Comparison of ENCODE assay signal across 8 mouse cellular contexts in genomic region chr11:109560793-109561257, GRCm38 (mm10). TPM values are rescaled to one million over a fixed set of nuclear protein-coding genes. Genes with fewer than 3 reads are reported as not detected.
DNase-seq lines count a peak whose midpoint lies in the region; ATAC-seq lines count a peak whose summit lies in the region.

No protein-coding gene starts in this region.

- peak overlapping the region; percentile 72 for H3K27ac ChIP-seq in liver, embryonic 15.5 days (replicated peaks)

- no peaks in the 10 kb centered on the region for H3K9me3 ChIP-seq in liver, embryonic 15.5 days (replicated peaks)

- no peaks in the 10 kb centered on the region for H3K36me3 ChIP-seq in liver, embryonic 15.5 days (replicated peaks)

- intact Hi-C loops in heart, postnatal 10 days (cut with DNase I): loop anchor here (2.0 kb wide), 1 partner anchor 116 kb away; no protein-coding TSS in a partner anchor

- H3K4me1 ChIP-seq in liver, embryonic 15.5 days (replicated peaks): peaks cover 66% of the 10 kb centered on the region

- WGBS in liver, embryonic 15.5 days (ENCODE audit: insufficient replicate concordance): 5% methylated on average over 9 of the region's 9 CpGs

- H3K9ac ChIP-seq in liver, embryonic 15.5 days: no peak overlapping the region

- H3K4me3 ChIP-seq in liver, embryonic 15.5 days (replicated peaks): no peak overlapping the region

- H3K4me2 ChIP-seq in liver, embryonic 15.5 days: 0 out of 2 replicates have a peak overlapping the region, but pooled peaks have one; percentile 0

- H3K27me3 ChIP-seq in liver, embryonic 15.5 days: no peaks in the 10 kb centered on the region

- DNase-seq in gastrocnemius, postnatal 25 days: peak; percentile 44
- DNase-seq in gastrocnemius, postnatal 4 days (ENCODE audit: low spot score in 2 of 2): no peak
- DNase-seq in brain, adult 2 months (ENCODE audit: low read depth, low spot score): peak; percentile 32
- DNase-seq in heart, postnatal 10 days: peak; percentile 66 to 72
- peak; percentile 56 to 75 for DNase-seq in spleen, postnatal 36 days (ENCODE audit: low spot score in 2 of 2)
- no peak for DNase-seq in right cerebral cortex, postnatal 25 days

- peak; percentile 12 for ATAC-seq in liver, embryonic 15.5 days (ENCODE audit: insufficient read depth)
- ATAC-seq in monocyte, adult 5-6 weeks (replicated peaks; ENCODE audit: insufficient number of reproducible peaks, low FRiP score, low TSS enrichment, poor library complexity, severe bottlenecking): no peak

RNA-seq across cellular contexts. Expression of gene Wipi1, which starts 50.9 kb away (rescaled TPM):
- 10 to 100 TPM; 59.7 to 64.9 TPM for total RNA-seq in gastrocnemius, postnatal 25 days (2021)
- total RNA-seq in gastrocnemius, postnatal 4 days (2021): 10 to 100 TPM; 71.1 to 86.4 TPM
- total RNA-seq in heart, postnatal 10 days (2021): 100 to 1,000 TPM; 101 to 112 TPM
- 24.2 and 25.9 TPM in 2 replicates for polyA plus RNA-seq in liver, embryonic 15.5 days (2015; fragmentation: Nextera tagmentation; extraction: Ambion mirVana)
- total RNA-seq in monocyte, adult 5-6 weeks (2017): 1.5 to 4.0 TPM (median 1.9 TPM) in 3 replicates

Comparison
In these comparisons a context has a peak if more than half of its experiments do, and no peak if none do; other contexts are left out.
1. DNase-seq: peak in gastrocnemius, postnatal 25 days (single experiment), brain, adult 2 months (single experiment), heart, postnatal 10 days (2 of 2) and spleen, postnatal 36 days (2 of 2); none in gastrocnemius, postnatal 4 days (0 of 2) and right cerebral cortex, postnatal 25 days (single experiment).
2. RNA of gene Wipi1, which starts 50.9 kb away (total RNA-seq): 101 to 112 TPM in heart, postnatal 10 days, 71.1 to 86.4 TPM in gastrocnemius, postnatal 4 days and 59.7 to 64.9 TPM in gastrocnemius, postnatal 25 days; 1.5 to 4.0 TPM in monocyte, adult 5-6 weeks; every median in the first group is over 10 times any median in the second.